Mouse (Mus musculus): Measurements from ENCODE around the gene Triobp. TPM values are rescaled to one million over a fixed set of nuclear protein-coding genes. Genes with fewer than 3 reads are reported as not detected.

Triobp gene
- polyA plus RNA-seq, 1 experiment from 2014 or later, result 49.7 TPM

GRCm38 (mm10) chr15:79040501-79041416, 93.2 kb downstream of the Triobp start:
- Histone ChIP-seq H3K36me3 (ENCODE audit: control insufficient read depth, insufficient read depth) (no peaks in the 10 kb centered on the region), H3K27ac (ENCODE audit: low read length) (no peak overlapping the region), H3K9ac (replicated peaks; ENCODE audit: low read depth, low read length) (0 out of 2 replicates have a peak overlapping the region, but pooled peaks have one; percentile 22), H3K4me3 (replicated peaks; ENCODE audit: low read length) (0 out of 2 replicates have a peak overlapping the region, but pooled peaks have one; percentile 9), H3K9me3 (ENCODE audit: control insufficient read depth, low read length) (no peaks in the 10 kb centered on the region), H3K27me3 (replicated peaks; ENCODE audit: control insufficient read depth, insufficient read depth, low read length) (peaks cover 44% of the 10 kb centered on the region), H3K4me1 (replicated peaks; ENCODE audit: control insufficient read depth, insufficient read depth, low read length) (peaks cover 18% of the 10 kb centered on the region), H3K4me2 (ENCODE audit: low read length) (peak overlapping the region; percentile 31)
- no peak for ATAC-seq
- WGBS, result 19% methylated on average over 24 of the region's 24 CpGs

GRCm38 (mm10) chr15:79041585-79041984, 94.1 kb downstream of the Triobp start, which contains the start of gene Galr3:
TSS of gene Galr3 (plus strand) at chr15:79041885.
- no peaks in the 10 kb centered on the region for H3K36me3 ChIP-seq (ENCODE audit: control insufficient read depth, insufficient read depth)
- no peak within 1 kb of the TSS for H3K27ac ChIP-seq (ENCODE audit: low read length)
- H3K4me2 ChIP-seq (ENCODE audit: low read length), result peak within 1 kb of the TSS; percentile 76

GRCm38 (mm10) chr15:79042721-79043491, 95.4 kb downstream of the Triobp start:
- H3K4me2 ChIP-seq (ENCODE audit: low read length), result peak overlapping the region; percentile 76
- ATAC-seq, result peak; percentile 68
- H3K27me3 ChIP-seq (replicated peaks; ENCODE audit: control insufficient read depth, insufficient read depth, low read length), result peaks cover 44% of the 10 kb centered on the region
- H3K4me3 ChIP-seq (replicated peaks; ENCODE audit: low read length), result peak overlapping the region; percentile 61
- no peaks in the 10 kb centered on the region for H3K36me3 ChIP-seq (ENCODE audit: control insufficient read depth, insufficient read depth)
- H3K9me3 ChIP-seq (ENCODE audit: control insufficient read depth, low read length), result no peaks in the 10 kb centered on the region
- no peak overlapping the region for H3K27ac ChIP-seq (ENCODE audit: low read length)
- WGBS, result under 1% methylated on average over 99 of the region's 105 CpGs
- H3K4me1 ChIP-seq (replicated peaks; ENCODE audit: control insufficient read depth, insufficient read depth, low read length), result peaks cover 16% of the 10 kb centered on the region
- H3K9ac ChIP-seq (replicated peaks; ENCODE audit: low read depth, low read length), result peak overlapping the region; percentile 58

More at GRCm38 (mm10) chr15:79041585-79041984, 94.1 kb downstream of the Triobp start, which contains the start of gene Galr3:
- Histone ChIP-seq H3K9me3 (ENCODE audit: control insufficient read depth, low read length) (no peaks in the 10 kb centered on the region), H3K4me3 (replicated peaks; ENCODE audit: low read length) (peak within 1 kb of the TSS; percentile 61), H3K27me3 (replicated peaks; ENCODE audit: control insufficient read depth, insufficient read depth, low read length) (peaks cover 44% of the 10 kb centered on the region), H3K9ac (replicated peaks; ENCODE audit: low read depth, low read length) (peak within 1 kb of the TSS; percentile 58), H3K4me1 (replicated peaks; ENCODE audit: control insufficient read depth, insufficient read depth, low read length) (peaks cover 18% of the 10 kb centered on the region)
- ATAC-seq, result no peak
- 73% methylated on average over 6 of the region's 6 CpGs for WGBS

DNA sequence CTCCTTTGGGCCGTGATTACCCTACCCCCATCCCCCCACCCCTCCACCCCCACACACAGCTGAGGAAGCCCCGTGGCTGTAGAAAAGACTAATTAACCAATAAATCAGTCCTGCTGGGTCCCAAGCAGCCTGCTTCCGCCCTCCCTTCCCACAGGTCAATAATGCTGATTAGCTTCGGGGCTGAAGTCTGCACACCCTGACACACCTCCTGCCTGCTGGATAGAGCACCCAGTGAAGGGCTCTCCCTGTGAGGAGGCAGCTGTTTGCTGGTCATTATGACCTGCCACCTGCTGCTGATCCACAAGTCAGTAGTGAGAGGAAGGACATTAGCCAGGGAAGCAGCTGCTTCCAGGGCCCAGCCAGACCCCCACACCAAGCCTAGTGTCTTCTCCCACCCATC, 97.3 kb downstream of the Triobp start:
- H3K9me3 ChIP-seq (ENCODE audit: control insufficient read depth, low read length), result no peaks in the 10 kb centered on the region
- no peak overlapping the region for H3K4me2 ChIP-seq (ENCODE audit: low read length)
- 4% methylated on average over 4 of the region's 4 CpGs for WGBS
- no peaks in the 10 kb centered on the region for H3K36me3 ChIP-seq (ENCODE audit: control insufficient read depth, insufficient read depth)
- peaks cover 44% of the 10 kb centered on the region for H3K27me3 ChIP-seq (replicated peaks; ENCODE audit: control insufficient read depth, insufficient read depth, low read length)
- no peak overlapping the region for H3K27ac ChIP-seq (ENCODE audit: low read length)
- H3K4me1 ChIP-seq (replicated peaks; ENCODE audit: control insufficient read depth, insufficient read depth, low read length), result peaks cover 14% of the 10 kb centered on the region
- ATAC-seq, result no peak
- no peak overlapping the region for H3K9ac ChIP-seq (replicated peaks; ENCODE audit: low read depth, low read length)
- no peak overlapping the region for H3K4me3 ChIP-seq (replicated peaks; ENCODE audit: low read length)

DNA sequence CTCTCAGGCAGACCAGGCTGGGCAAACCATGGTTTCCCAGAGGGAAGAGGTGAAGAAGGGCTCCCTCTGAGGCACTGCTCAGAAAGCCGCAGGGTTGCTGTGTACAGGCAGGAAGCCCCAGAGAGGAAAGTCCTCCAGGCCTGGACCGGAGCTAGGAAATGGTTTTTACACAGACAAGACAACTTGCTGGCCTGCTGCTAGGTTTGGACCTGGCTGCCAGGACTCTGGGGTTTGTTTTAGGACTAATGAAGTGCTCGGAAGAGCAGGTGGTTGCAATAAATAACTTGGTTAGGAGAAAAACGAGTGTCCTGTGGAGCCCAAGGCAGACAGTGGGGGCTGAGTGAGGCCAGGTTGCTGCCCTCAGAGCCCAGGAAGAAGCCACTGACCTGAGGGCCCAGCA, 100.7 kb downstream of the Triobp start:
- no peak overlapping the region for H3K9ac ChIP-seq (replicated peaks; ENCODE audit: low read depth, low read length)
- H3K4me1 ChIP-seq (replicated peaks; ENCODE audit: control insufficient read depth, insufficient read depth, low read length), result peaks cover 2% of the 10 kb centered on the region
- no peaks in the 10 kb centered on the region for H3K9me3 ChIP-seq (ENCODE audit: control insufficient read depth, low read length)
- no peak for ATAC-seq
- no peak overlapping the region for H3K27ac ChIP-seq (ENCODE audit: low read length)
- H3K4me3 ChIP-seq (replicated peaks; ENCODE audit: low read length), result no peak overlapping the region
- 73% methylated on average over 4 of the region's 4 CpGs for WGBS
- peaks cover 13% of the 10 kb centered on the region for H3K27me3 ChIP-seq (replicated peaks; ENCODE audit: control insufficient read depth, insufficient read depth, low read length)
- H3K36me3 ChIP-seq (ENCODE audit: control insufficient read depth, insufficient read depth), result peaks cover 5% of the 10 kb centered on the region; the same call in 1 of the 2 replicates
- H3K4me2 ChIP-seq (ENCODE audit: low read length), result no peak overlapping the region

DNA sequence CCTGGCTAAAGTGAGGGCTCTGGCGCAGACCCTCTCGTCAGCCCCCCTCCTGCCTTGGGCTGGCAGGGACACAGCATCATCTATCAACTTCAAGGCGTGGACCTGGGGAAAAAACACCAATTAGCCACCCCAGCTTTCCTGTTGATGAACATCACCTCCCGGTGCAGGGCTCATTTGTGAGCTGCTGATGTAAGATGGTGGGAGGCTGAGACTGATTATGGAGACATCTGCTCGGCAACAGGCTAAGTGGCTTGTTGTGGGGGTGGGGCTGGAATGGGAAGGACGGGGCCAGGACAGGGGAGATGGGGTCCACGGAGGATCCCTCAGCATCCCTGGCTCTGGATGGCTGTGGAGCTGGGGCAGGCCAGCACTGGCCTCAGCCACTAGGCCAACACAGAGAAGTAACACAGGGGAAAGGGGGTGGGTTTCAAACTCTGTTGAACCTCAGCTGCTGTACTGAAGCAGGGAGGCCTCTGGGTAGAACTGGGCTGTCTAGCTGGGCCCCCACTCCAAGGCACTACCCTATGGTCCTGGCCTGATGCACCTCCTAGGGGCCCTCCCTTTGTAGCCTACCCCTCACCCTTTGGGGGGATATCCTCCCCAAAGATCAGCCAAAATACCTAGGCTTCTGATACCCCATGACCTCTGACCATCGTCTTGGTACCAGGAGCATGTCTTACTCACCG, 102.8 kb downstream of the Triobp start:
- Histone ChIP-seq H3K4me3 (replicated peaks; ENCODE audit: low read length) (no peak overlapping the region), H3K9me3 (ENCODE audit: control insufficient read depth, low read length) (no peaks in the 10 kb centered on the region), H3K36me3 (ENCODE audit: control insufficient read depth, insufficient read depth) (peaks cover 26% of the 10 kb centered on the region), H3K27ac (ENCODE audit: low read length) (no peak overlapping the region), H3K27me3 (replicated peaks; ENCODE audit: control insufficient read depth, insufficient read depth, low read length) (no peaks in the 10 kb centered on the region), H3K9ac (replicated peaks; ENCODE audit: low read depth, low read length) (no peak overlapping the region), H3K4me1 (replicated peaks; ENCODE audit: control insufficient read depth, insufficient read depth, low read length) (no peaks in the 10 kb centered on the region; the same call in 1 of the 2 replicates), H3K4me2 (ENCODE audit: low read length) (no peak overlapping the region)
- no peak; the same call in 1 of the 2 replicates for ATAC-seq
- 53% methylated on average over 9 of the region's 9 CpGs for WGBS

DNA sequence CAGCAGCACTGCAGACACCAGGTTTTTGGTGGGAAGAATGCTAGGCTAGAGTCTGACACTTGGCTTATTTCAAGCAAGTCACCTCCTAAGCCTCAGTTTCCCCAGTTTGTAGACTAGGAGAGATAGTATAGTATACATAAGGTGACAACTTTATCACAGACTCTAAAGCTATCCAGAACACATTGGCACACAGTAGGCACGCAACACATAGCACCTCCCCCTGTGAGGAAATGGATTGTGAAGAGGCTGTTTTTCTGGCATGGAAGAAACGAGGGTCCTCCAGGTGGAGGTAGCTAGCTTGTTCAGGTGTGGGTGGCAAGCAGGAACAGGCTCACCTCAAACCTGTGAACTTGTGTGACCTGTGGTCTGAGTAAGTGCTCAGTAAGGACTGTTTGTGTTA, 103.4 kb downstream of the Triobp start:
- Histone ChIP-seq H3K36me3 (ENCODE audit: control insufficient read depth, insufficient read depth) (peaks cover 31% of the 10 kb centered on the region), H3K9ac (replicated peaks; ENCODE audit: low read depth, low read length) (no peak overlapping the region), H3K27ac (ENCODE audit: low read length) (no peak overlapping the region), H3K9me3 (ENCODE audit: control insufficient read depth, low read length) (no peaks in the 10 kb centered on the region), H3K27me3 (replicated peaks; ENCODE audit: control insufficient read depth, insufficient read depth, low read length) (no peaks in the 10 kb centered on the region), H3K4me2 (ENCODE audit: low read length) (no peak overlapping the region), H3K4me1 (replicated peaks; ENCODE audit: control insufficient read depth, insufficient read depth, low read length) (no peaks in the 10 kb centered on the region; the same call in 1 of the 2 replicates), H3K4me3 (replicated peaks; ENCODE audit: low read length) (no peak overlapping the region)
- ATAC-seq, result no peak
- WGBS, result 86% methylated on average over 2 of the region's 2 CpGs

DNA sequence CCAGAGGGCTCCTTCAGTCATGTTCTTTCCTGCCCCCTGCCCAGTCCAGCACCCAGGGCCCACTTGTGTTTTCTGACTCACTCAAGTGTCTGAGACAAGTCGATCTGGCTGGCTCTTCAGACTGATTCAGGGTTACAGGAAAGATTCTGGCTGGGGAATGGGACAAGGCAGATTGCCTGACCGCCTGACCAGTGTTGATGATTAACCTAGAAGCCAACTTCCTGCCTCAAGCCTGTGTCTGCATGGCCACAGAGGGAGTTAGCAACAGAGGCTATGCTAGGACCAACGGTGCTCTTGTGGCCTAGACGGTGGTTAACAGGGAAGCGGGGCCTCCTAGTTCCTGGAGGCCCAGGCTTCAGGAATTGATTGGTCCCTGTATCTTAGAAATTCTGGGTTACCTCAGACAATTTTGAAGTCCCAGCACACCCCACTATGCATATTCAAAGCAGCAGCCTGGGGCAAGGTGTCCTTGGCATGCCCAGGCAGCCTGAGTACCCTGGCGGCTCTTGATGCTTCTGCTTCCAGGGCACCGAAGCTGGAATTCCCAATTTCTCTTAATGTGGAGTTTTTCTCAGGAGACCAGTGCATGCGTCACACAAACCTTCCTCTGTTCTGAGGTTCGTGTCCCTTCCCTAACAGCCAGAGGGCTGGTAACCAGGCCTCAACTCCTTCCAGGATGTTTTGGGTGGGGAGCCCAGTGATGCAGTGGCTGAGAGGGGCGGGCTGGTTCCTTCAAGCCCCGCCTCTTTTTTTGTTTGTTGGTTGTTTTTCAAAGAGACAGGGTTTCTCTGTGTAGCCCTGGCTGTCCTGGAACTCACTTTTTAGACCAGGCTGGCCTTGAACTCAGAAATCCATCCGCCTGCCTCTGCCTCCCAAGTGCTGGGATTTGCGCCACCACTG, 104.2 kb downstream of the Triobp start:
- H3K9me3 ChIP-seq (ENCODE audit: control insufficient read depth, low read length), result no peaks in the 10 kb centered on the region
- H3K36me3 ChIP-seq (ENCODE audit: control insufficient read depth, insufficient read depth), result peaks cover 34% of the 10 kb centered on the region
- ATAC-seq, result no peak
- WGBS, result 78% methylated on average over 13 of the region's 13 CpGs
- no peak overlapping the region for H3K27ac ChIP-seq (ENCODE audit: low read length)
- no peak overlapping the region for H3K4me3 ChIP-seq (replicated peaks; ENCODE audit: low read length)
- no peak overlapping the region for H3K9ac ChIP-seq (replicated peaks; ENCODE audit: low read depth, low read length)
- no peaks in the 10 kb centered on the region; the same call in 1 of the 2 replicates for H3K4me1 ChIP-seq (replicated peaks; ENCODE audit: control insufficient read depth, insufficient read depth, low read length)
- H3K4me2 ChIP-seq (ENCODE audit: low read length), result no peak overlapping the region
- H3K27me3 ChIP-seq (replicated peaks; ENCODE audit: control insufficient read depth, insufficient read depth, low read length), result no peaks in the 10 kb centered on the region

Measured in forebrain, embryonic 16.5 days (tissue).